Mouse (Mus musculus) bone marrow macrophage, adult 2 months (primary cell): ENCODE results near the gene Spag16.

Experiments used
- CTCF ChIP-seq: IDR thresholded peaks from 2 replicates; pipeline ENCODE4 v1.5.1; 2012; ENCODE audit warnings: low read depth, mild to moderate bottlenecking, low read length, moderate library complexity
- POLR2A ChIP-seq: IDR thresholded peaks from 2 replicates; pipeline ENCODE4 v1.6.1; 2012; ENCODE audit warnings: mild to moderate bottlenecking, low read depth, low read length, borderline replicate concordance

GRCm38 (mm10) chr1:70703934-70704333, 877.2 kb downstream of the Spag16 start:
- TF ChIP-seq CTCF (no peak), POLR2A (no peak)
